Mouse (Mus musculus) liver, postnatal 0 days (tissue): Measurements from ENCODE around the gene Hist1h2bj. TPM values are rescaled to one million over a fixed set of nuclear protein-coding genes. Genes with fewer than 3 reads are reported as not detected.
"Not testable (repeated sequence)": the region's sequence is repeated elsewhere in the genome, so short reads cannot be mapped to it uniquely, and the experiment has no call there.

ENCODE experiments used
- ATAC-seq: fragments of 200-750 bp; cut with Nextera tagmentation; 2 replicates; pipeline ENCODE4 v1.8.0; 2017; ENCODE audit warnings: mild to moderate bottlenecking, moderate library complexity
- DNase-seq: peaks from one replicate; pipeline ENCODE4 v3.0.0-alpha.2; 2016
- H3K27ac ChIP-seq: fragments of 300-500 bp; sonication (generic); 2 replicates; pipeline ENCODE4 v1.5.1; 2014; ENCODE audit warnings: antibody characterized with exemption, moderate library complexity, mild to moderate bottlenecking, low read depth
- H3K27me3 ChIP-seq: fragments of 300-500 bp; sonication (generic); 2 replicates; pipeline ENCODE4 v1.6.1; 2014; ENCODE audit warnings: low read length, control low read depth, mixed read lengths; ENCODE audit not compliant: insufficient read depth
- H3K36me3 ChIP-seq: fragments of 300-500 bp; sonication (generic); replicated peaks from 2 replicates; pipeline ENCODE4 v1.6.1; 2014; ENCODE audit warnings: mild to moderate bottlenecking, control low read depth, low read length, moderate library complexity, mixed read lengths; ENCODE audit not compliant: insufficient read depth
- H3K4me1 ChIP-seq: fragments of 300-500 bp; sonication (generic); 2 replicates; pipeline ENCODE4 v1.6.1; 2014; ENCODE audit warnings: antibody characterized with exemption, mild to moderate bottlenecking, control low read depth; ENCODE audit not compliant: insufficient read depth
- H3K4me2 ChIP-seq: fragments of 300-500 bp; sonication (generic); 2 replicates; pipeline ENCODE4 v1.6.1; 2014; ENCODE audit warnings: low read depth, mild to moderate bottlenecking, low read length, moderate library complexity, mixed read lengths
- H3K4me3 ChIP-seq: fragments of 300-500 bp; sonication (generic); 2 replicates; pipeline ENCODE4 v1.5.1; 2014; ENCODE audit warnings: low read depth, low read length
- H3K9ac ChIP-seq: fragments of 300-500 bp; sonication (generic); replicated peaks from 2 replicates; pipeline ENCODE4 v1.6.1; 2014; ENCODE audit warnings: mild to moderate bottlenecking, moderate library complexity
- H3K9me3 ChIP-seq: fragments of 300-500 bp; sonication (generic); 2 replicates; pipeline ENCODE4 v1.6.1; 2016; ENCODE audit warnings: mild to moderate bottlenecking, control low read depth, low read length, mixed read lengths
- CTCF ChIP-seq: sonication (generic); IDR thresholded peaks from 2 replicates; pipeline ENCODE4 v1.5.1; 2016; ENCODE audit warnings: antibody characterized with exemption, low read depth
- EP300 ChIP-seq: IDR thresholded peaks from 2 replicates; pipeline ENCODE4 v1.6.1; 2016; ENCODE audit warnings: antibody characterized with exemption, low read depth, mild to moderate bottlenecking
- WGBS: fragments of 180-500 bp; shearing (Covaris S2); extraction: QIAGEN DNeasy Blood & Tissue Kit; methylation state at CpG from one replicate; pipeline ENCODE4 v1.1.7; 2014; ENCODE audit not compliant: insufficient replicate concordance; 5-methylcytosine and 5-hydroxymethylcytosine counted together
- polyA plus RNA-seq: library from polyadenylated mRNA; unstranded; fragments of >200 nt; fragmentation: Nextera tagmentation; extraction: Ambion mirVana; gene quantifications from 2 replicates; pipeline ENCODE4 v1.2.1, GENCODE M21; 2015

The Hist1h2bj gene
- polyA plus RNA-seq: 5.1 and 5.3 TPM in 2 replicates

GRCm38 (mm10) chr13:22042568-22043502 is at the start of gene Hist1h2bj, which contains the start of gene Hist1h2ag:
TSS of gene Hist1h2bj (plus strand) at chr13:22043214.
TSS of gene Hist1h2ag (minus strand) at chr13:22042944.
- H3K36me3 ChIP-seq, H3K9me3 ChIP-seq, H3K27me3 ChIP-seq: not testable (repeated sequence)
- peak within 1 kb of the TSS; percentile 74 for H3K9ac ChIP-seq
- DNase-seq (peak; percentile 87), ATAC-seq (peak; percentile 85)
- WGBS: under 1% methylated on average over 43 of the region's 80 CpGs
- H3K27ac ChIP-seq: peak within 1 kb of the TSS; percentile 96
- peaks cover 11% of the 10 kb centered on the region for H3K4me1 ChIP-seq
- peak within 1 kb of the TSS; percentile 54 for H3K4me3 ChIP-seq
- TF ChIP-seq EP300: peak; percentile 86; the same call in 1 of the 2 replicates
- H3K4me2 ChIP-seq: peak within 1 kb of the TSS; percentile 80

- 2% methylated on average over 22 of the region's 22 CpGs for WGBS
- ATAC-seq (0 out of 2 replicates have a peak, but pooled peaks have one; percentile 13), DNase-seq (peak; percentile 46)
- peak overlapping the region; percentile 66; the same call in 1 of the 2 replicates for H3K4me2 ChIP-seq
- peaks cover 16% of the 10 kb centered on the region for H3K4me1 ChIP-seq
- H3K27me3 ChIP-seq: peaks cover 46% of the 10 kb centered on the region
- H3K9me3 ChIP-seq: peaks cover 3% of the 10 kb centered on the region; the same call in 1 of the 2 replicates
- TF ChIP-seq EP300 (no peak), CTCF (no peak)
- no peaks in the 10 kb centered on the region for H3K36me3 ChIP-seq
- no peak overlapping the region for H3K4me3 ChIP-seq
- no peak overlapping the region for H3K27ac ChIP-seq
- H3K9ac ChIP-seq: no peak overlapping the region
Observed at GRCm38 (mm10) chr13:21993957-21994738, 48.9 kb upstream of the Hist1h2bj start.

DNA sequence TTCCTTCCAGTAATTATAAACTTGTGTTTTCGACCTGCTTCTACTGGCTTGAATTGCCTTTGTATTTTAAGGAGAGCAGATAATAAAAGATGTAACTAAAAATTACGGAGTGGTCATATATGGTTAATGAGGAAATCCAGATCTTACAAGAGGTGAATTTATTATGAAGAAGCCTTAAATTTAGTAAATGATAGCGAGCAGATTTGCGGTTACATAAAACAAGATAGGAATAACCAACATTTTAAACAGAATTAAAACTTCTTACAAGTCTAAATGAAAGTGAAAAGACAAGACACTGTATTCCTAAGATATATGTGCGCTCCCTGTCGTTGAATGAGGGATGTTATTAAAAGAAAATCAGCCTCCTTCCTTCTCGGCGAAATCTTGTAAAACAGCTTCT is 48.1 kb upstream of the Hist1h2bj start:
- Histone ChIP-seq H3K27ac (no peak overlapping the region), H3K4me2 (peak overlapping the region; percentile 66), H3K4me3 (peak overlapping the region; percentile 44), H3K9me3 (peaks cover 3% of the 10 kb centered on the region; the same call in 1 of the 2 replicates), H3K4me1 (peaks cover 16% of the 10 kb centered on the region), H3K9ac (no peak overlapping the region; the same call in 1 of the 2 replicates), H3K36me3 (no peaks in the 10 kb centered on the region), H3K27me3 (peaks cover 54% of the 10 kb centered on the region)
- 5% methylated on average over 8 of the region's 8 CpGs for WGBS
- ATAC-seq: no peak
- DNase-seq: no peak
- TF ChIP-seq CTCF (no peak), EP300 (no peak)

DNA sequence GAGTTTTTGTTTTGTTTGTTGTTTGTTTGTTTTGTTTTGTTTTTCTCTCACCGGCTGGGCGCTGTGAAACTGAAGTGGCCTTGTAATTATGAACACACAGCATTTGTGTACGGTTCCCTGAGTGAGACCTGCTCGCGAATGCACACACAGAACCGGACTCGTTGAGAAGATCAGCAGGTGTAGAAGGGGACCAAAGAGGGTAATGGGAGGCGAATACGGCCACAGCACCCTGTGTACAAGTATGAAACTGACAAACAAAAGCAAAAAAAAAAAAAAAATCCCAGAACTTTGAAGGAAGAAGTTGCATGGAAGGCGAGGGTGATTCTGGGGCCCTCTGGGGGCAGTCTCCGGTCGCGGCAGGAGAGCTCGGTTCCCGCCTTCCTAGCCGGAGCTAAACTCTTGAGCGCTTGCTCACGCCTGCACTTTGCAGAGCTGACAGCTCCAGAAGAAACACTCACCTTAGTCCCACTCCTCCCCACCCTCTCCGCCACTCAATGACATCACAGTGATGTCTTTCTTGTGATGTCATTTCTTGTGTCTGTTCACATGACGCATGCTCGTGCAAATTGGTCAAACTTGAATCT is 47.6 kb upstream of the Hist1h2bj start:
- ATAC-seq (peak; percentile 51; the same call in 1 of the 2 replicates), DNase-seq (peak; percentile 44)
- Histone ChIP-seq H3K27me3 (peaks cover 57% of the 10 kb centered on the region), H3K27ac (no peak overlapping the region), H3K9me3 (peaks cover 3% of the 10 kb centered on the region; the same call in 1 of the 2 replicates), H3K4me3 (peak overlapping the region; percentile 44), H3K4me2 (peak overlapping the region; percentile 66), H3K9ac (no peak overlapping the region; the same call in 1 of the 2 replicates), H3K36me3 (no peaks in the 10 kb centered on the region), H3K4me1 (peaks cover 16% of the 10 kb centered on the region)
- TF ChIP-seq CTCF (peak; percentile 20; the same call in 1 of the 2 replicates), EP300 (no peak)
- 0% methylated on average over 21 of the region's 21 CpGs for WGBS

GRCm38 (mm10) chr13:21996101-21996839 is 46.7 kb upstream of the Hist1h2bj start:
- no peak for TF ChIP-seq CTCF
- TF ChIP-seq EP300: no peak
- ATAC-seq (no peak), DNase-seq (peak; percentile 59)
- no peak overlapping the region for H3K27ac ChIP-seq
- peak overlapping the region; percentile 44 for H3K4me3 ChIP-seq
- peaks cover 65% of the 10 kb centered on the region for H3K27me3 ChIP-seq
- 3% methylated on average over 12 of the region's 12 CpGs for WGBS
- no peaks in the 10 kb centered on the region for H3K36me3 ChIP-seq
- H3K4me2 ChIP-seq: peak overlapping the region; percentile 66
- no peaks in the 10 kb centered on the region for H3K9me3 ChIP-seq
- H3K9ac ChIP-seq: no peak overlapping the region
- peaks cover 20% of the 10 kb centered on the region for H3K4me1 ChIP-seq
